Mouse (Mus musculus): ENCODE results near the gene Slc44a5. TPM values are rescaled to one million over a fixed set of nuclear protein-coding genes. Genes with fewer than 3 reads are reported as not detected.

Gene Slc44a5
- polyA plus RNA-seq, 1 experiment: 0.11 TPM

DNA sequence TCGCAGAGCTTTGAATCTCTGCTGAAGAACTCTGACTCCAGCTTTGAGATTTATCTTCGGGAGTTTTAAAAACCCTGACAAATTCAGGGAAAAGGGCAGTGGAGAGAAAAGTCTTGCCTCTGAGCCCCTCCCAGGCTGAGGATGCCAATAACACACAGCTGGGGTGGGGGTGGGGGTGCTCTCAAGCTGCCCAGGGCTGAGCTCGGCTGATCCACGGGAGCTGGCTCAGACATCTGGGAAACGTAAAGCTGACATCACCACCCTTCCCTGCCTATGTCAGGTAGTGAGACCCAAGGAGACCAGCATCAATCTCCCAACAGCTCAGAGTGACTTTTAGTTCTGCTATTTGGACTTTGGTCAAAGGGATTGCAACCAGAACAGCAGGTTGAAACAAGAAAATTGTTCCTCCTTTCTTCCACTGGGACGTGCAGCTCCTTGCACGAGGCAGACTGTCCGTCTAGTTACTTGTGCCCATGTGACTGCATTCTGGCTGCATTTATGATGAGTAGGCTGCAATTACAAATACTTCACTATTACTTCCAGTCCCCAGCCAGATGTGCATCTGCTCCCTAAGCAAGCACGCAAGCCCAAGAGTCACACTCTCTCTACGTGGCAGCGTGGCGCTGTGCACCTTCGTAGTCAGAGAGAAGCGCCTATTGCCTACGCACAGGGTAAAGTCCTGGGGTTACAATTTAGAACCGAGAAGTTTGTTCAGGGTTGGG is 332.1 kb downstream of the Slc44a5 start:
- 68% methylated on average over 16 of the region's 16 CpGs for WGBS
- no peak overlapping the region for H3K4me3 ChIP-seq (ENCODE audit: extremely low read depth, insufficient read depth, insufficient read length)
- no peaks in the 10 kb centered on the region for H3K4me1 ChIP-seq (ENCODE audit: control insufficient read depth, insufficient read depth, insufficient read length)
- no peak for DNase-seq (ENCODE audit: low read depth in 1 of 2, low spot score in 2 of 2)
- no peaks in the 10 kb centered on the region for H3K36me3 ChIP-seq (ENCODE audit: control insufficient read depth, insufficient read depth, low read length)
- H3K27ac ChIP-seq (ENCODE audit: insufficient read depth, low read length): no peak overlapping the region
- no peaks in the 10 kb centered on the region for H3K27me3 ChIP-seq (ENCODE audit: control insufficient read depth, insufficient read depth, low read length)
- TF ChIP-seq POLR2A (IDR thresholded peaks at IDR 0.05; ENCODE audit: low read depth, low read length) (no peak), CTCF (IDR thresholded peaks at IDR 0.05; ENCODE audit: extremely low read depth, insufficient read depth, insufficient read length, insufficient replicate concordance) (no peak)

DNA sequence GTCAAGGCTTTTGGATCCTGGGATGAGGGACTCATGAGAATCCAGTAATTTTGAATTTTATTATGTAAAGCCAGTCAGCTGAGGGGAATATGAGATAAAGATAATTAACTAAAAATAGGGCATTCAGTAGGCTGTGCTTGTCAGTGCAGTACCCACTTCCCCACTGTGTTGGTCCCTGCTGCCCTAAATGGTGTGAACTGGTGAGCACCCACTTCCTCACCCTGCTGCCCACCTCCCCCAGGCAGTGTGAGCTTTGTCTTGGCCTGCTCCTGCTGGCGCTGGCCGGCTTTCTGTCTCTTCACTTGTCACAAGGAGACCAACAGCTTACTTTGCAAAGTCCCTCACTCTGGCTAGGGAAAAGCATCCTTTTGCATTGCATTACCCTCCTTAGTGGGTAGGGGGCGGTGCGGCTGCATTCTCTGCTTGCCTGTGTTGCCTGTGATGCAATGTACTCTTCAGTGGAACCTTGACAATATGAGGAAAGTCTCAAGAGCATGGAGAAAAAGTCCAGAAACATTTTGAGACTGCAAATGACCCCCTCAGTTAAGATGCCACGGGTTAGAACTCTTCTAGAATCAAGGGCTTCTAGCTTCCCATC is 344.5 kb downstream of the Slc44a5 start:
- no peak for DNase-seq (ENCODE audit: low read depth in 1 of 2, low spot score in 2 of 2)
- Histone ChIP-seq H3K27me3 (ENCODE audit: control insufficient read depth, insufficient read depth, low read length) (no peaks in the 10 kb centered on the region), H3K4me1 (ENCODE audit: control insufficient read depth, insufficient read depth, insufficient read length) (no peaks in the 10 kb centered on the region), H3K36me3 (ENCODE audit: control insufficient read depth, insufficient read depth, low read length) (no peaks in the 10 kb centered on the region), H3K4me3 (ENCODE audit: extremely low read depth, insufficient read depth, insufficient read length) (no peak overlapping the region), H3K27ac (ENCODE audit: insufficient read depth, low read length) (no peak overlapping the region)
- 23% methylated on average over 5 of the region's 5 CpGs for WGBS
- TF ChIP-seq CTCF (IDR thresholded peaks at IDR 0.05; ENCODE audit: extremely low read depth, insufficient read depth, insufficient read length, insufficient replicate concordance) (no peak), POLR2A (IDR thresholded peaks at IDR 0.05; ENCODE audit: low read depth, low read length) (no peak)

Other genes starting within 250 kb of the Slc44a5 start
- gene St6galnac3, start 248.3 kb upstream of the Slc44a5 start, polyA plus RNA-seq (2012; rRNA removed): 2.0 and 3.0 TPM in 2 replicates
- 0.05 and 0.16 TPM in 2 replicates for gene Asb17, start 129.2 kb upstream of the Slc44a5 start, polyA plus RNA-seq (2012; rRNA removed)
- 0.02 and 0.04 TPM in 2 replicates for gene Msh4, start 67.3 kb upstream of the Slc44a5 start, polyA plus RNA-seq (2012; rRNA removed)
- 26.2 and 28.2 TPM in 2 replicates for gene Rabggtb, start 60.4 kb upstream of the Slc44a5 start, polyA plus RNA-seq (2012; rRNA removed)
- 14.9 and 15.4 TPM in 2 replicates for gene Acadm, start 28.8 kb upstream of the Slc44a5 start, polyA plus RNA-seq (2012; rRNA removed)

All from spleen, adult 2 months (tissue).